Mouse (Mus musculus) megakaryocyte, adult 5-6 weeks (primary cell): Measurements from ENCODE around the gene Sbno2. TPM values are rescaled to one million over a fixed set of nuclear protein-coding genes. Genes with fewer than 3 reads are reported as not detected.

Source experiments
- ATAC-seq: 2 replicates; pipeline ENCODE4 v1.8.0; 2016; ENCODE audit warnings: mild to moderate bottlenecking, inconsistent platforms; ENCODE audit not compliant: poor library complexity, severe bottlenecking
- total RNA-seq, 2 experiments: library from RNA; stranded (forward) in 1 of 2; stranded (reverse) in 1 of 2; fragments of 153-499, 151-499 nt in 1 of 2; fragments of 221-1000, 200-1000 nt in 1 of 2; gene quantifications; 2 replicates each; pipeline versions ENCODE4 v1.2.3 to v1.2.4; 2015 to 2017

Sbno2 gene
- total RNA-seq (2015) (32.4 and 33.0 TPM in 2 replicates), total RNA-seq (2017) (41.9 and 46.7 TPM in 2 replicates)

GRCm38 (mm10) chr10:80105460-80105859 is at the start of gene Sbno2:
Sbno2 (minus strand) TSS chr10:80105571.
- peak; percentile 78 for ATAC-seq

- ATAC-seq = no peak
Observed at GRCm38 (mm10) chr10:80154384-80154783, 49.0 kb upstream of the Sbno2 start.

- no peak for ATAC-seq
Observed at GRCm38 (mm10) chr10:80153713-80154112, 48.3 kb upstream of the Sbno2 start.

- no peak for ATAC-seq
Observed at GRCm38 (mm10) chr10:80152873-80153260, 47.5 kb upstream of the Sbno2 start.

- no peak for ATAC-seq
Observed at GRCm38 (mm10) chr10:80152071-80152872, 46.9 kb upstream of the Sbno2 start.

GRCm38 (mm10) chr10:80151211-80152034 is 46.1 kb upstream of the Sbno2 start:
- ATAC-seq = peak; percentile 14

- ATAC-seq = no peak
Observed at GRCm38 (mm10) chr10:80150226-80151210, 45.1 kb upstream of the Sbno2 start.

- peak; percentile 55 for ATAC-seq
Observed at GRCm38 (mm10) chr10:80149291-80150225, 44.2 kb upstream of the Sbno2 start.

GRCm38 (mm10) chr10:80148610-80149290 is 43.4 kb upstream of the Sbno2 start:
- ATAC-seq = peak; percentile 30

- ATAC-seq = peak; percentile 33
Observed at GRCm38 (mm10) chr10:80147719-80148601, 42.6 kb upstream of the Sbno2 start, which contains the start of gene Midn. Midn (plus strand) TSS chr10:80148272.

GRCm38 (mm10) chr10:80147146-80147718 is 41.9 kb upstream of the Sbno2 start:
- no peak for ATAC-seq

GRCm38 (mm10) chr10:80146568-80147011 is 41.2 kb upstream of the Sbno2 start:
- no peak for ATAC-seq

GRCm38 (mm10) chr10:80145896-80146295 is 40.5 kb upstream of the Sbno2 start:
- no peak for ATAC-seq

- ATAC-seq = no peak
Observed at GRCm38 (mm10) chr10:80144864-80145838, 39.8 kb upstream of the Sbno2 start.

- ATAC-seq = no peak
Observed at GRCm38 (mm10) chr10:80144159-80144558, 38.8 kb upstream of the Sbno2 start.

GRCm38 (mm10) chr10:80143664-80144063 is 38.3 kb upstream of the Sbno2 start:
- no peak for ATAC-seq
